Mouse (Mus musculus) spleen, adult 2 months (tissue): Measurements from ENCODE around the gene Cdhr4.

ENCODE experiments used
- CTCF ChIP-seq: fragments of 200-500 bp; IDR thresholded peaks from 2 replicates; pipeline ENCODE4 v1.5.1; 2011; ENCODE audit warnings: mild to moderate bottlenecking, inconsistent platforms; ENCODE audit not compliant: insufficient read depth, insufficient read length, insufficient replicate concordance; ENCODE audit errors: extremely low read depth
- POLR2A ChIP-seq: fragments of 200-500 bp; IDR thresholded peaks from 2 replicates; pipeline ENCODE4 v1.6.1; 2011; ENCODE audit warnings: low read depth, low read length, inconsistent platforms

GRCm38 (mm10) chr9:107960928-107961327 is 31.4 kb upstream of the Cdhr4 start:
- TF ChIP-seq POLR2A (no peak), CTCF (no peak; the same call in 1 of the 2 replicates)
